Mouse (Mus musculus) small intestine, adult 10 weeks (tissue): ENCODE measurements around the gene Rtl8c. TPM values are rescaled to one million over a fixed set of nuclear protein-coding genes. Genes with fewer than 3 reads are reported as not detected.

Experiments used
- polyA plus RNA-seq: library from polyadenylated mRNA; stranded (reverse); fragments of 350-450 nt; fragmentation: Illumina TruSeq; extraction: RNeasy Lipid Tissue Mini Kit (QIAGEN cat#74804); gene quantifications from one replicate; pipeline ENCODE4 v1.2.3, GENCODE M21; 2014; ENCODE audit warnings: low replicate concordance

Gene Rtl8c
- polyA plus RNA-seq, result not detected

GRCm38 (mm10) chrX:53607242-53608121, at the start of gene Rtl8c:
Rtl8c (plus strand) TSS chrX:53608032.

GRCm38 (mm10) chrX:53608879-53609278, 1.0 kb downstream of the Rtl8c start, which contains the start of gene Gm14597:
Gm14597 (minus strand) TSS chrX:53608979.

GRCm38 (mm10) chrX:53642980-53643961, 35.4 kb downstream of the Rtl8c start, which contains the start of gene Rtl8a:
Rtl8a (minus strand) TSS chrX:53643682.

Other genes with a start within 250 kb of the Rtl8c start
- gene Mospd1, start 237.5 kb upstream of the Rtl8c start, polyA plus RNA-seq, result 70.9 TPM
- gene Etd, start 173.1 kb upstream of the Rtl8c start, polyA plus RNA-seq, result not detected
- gene Gm14597, start 947 bp downstream of the Rtl8c start, polyA plus RNA-seq, result not detected
- 1.2 TPM for gene Rtl8a, start 35.6 kb downstream of the Rtl8c start, polyA plus RNA-seq
- gene Rtl8b, start 62.4 kb downstream of the Rtl8c start, polyA plus RNA-seq, result 1.7 TPM
- gene 4930502E18Rik, start 116.8 kb downstream of the Rtl8c start, polyA plus RNA-seq, result not detected
- not detected for gene 1700013H16Rik, start 149.8 kb downstream of the Rtl8c start, polyA plus RNA-seq
- not detected for gene Zfp36l3, start 168.4 kb downstream of the Rtl8c start, polyA plus RNA-seq
- 37.4 TPM for gene Xlr, start 189.7 kb downstream of the Rtl8c start, polyA plus RNA-seq